Mouse (Mus musculus) lung, adult 2 months (tissue): ENCODE measurements around the gene Tpm1.

ENCODE experiments used
- CTCF ChIP-seq: fragments of 200-500 bp; IDR thresholded peaks from 2 replicates; pipeline ENCODE4 v1.5.1; 2011; ENCODE audit warnings: mild to moderate bottlenecking, low read length, control low read depth; ENCODE audit not compliant: insufficient read depth
- POLR2A ChIP-seq: fragments of 200-500 bp; IDR thresholded peaks from 2 replicates; pipeline ENCODE4 v1.6.1; 2011; ENCODE audit warnings: low read depth, mild to moderate bottlenecking, control low read depth, low read length, borderline replicate concordance; ENCODE audit errors: extremely low read depth

DNA sequence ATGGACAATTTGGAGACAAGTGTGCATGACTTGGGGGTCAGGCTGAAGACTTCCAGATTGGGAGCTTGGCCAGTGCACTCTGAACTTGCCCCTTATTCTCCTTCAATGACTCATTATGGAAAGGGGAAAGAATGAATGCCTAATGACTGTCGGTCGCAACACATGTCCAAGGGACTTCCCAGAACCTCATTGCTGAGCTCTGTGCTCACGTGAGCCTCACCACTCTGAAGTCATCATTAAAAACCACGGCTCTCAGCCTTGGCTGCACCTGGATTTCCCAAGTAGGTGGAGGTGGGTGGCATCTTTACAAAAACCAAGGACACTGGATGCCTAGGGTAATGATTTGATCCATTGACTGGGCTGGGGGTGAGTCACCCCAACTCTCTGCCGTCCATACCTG lies 59.2 kb downstream of the Tpm1 start:
- TF ChIP-seq CTCF (no peak), POLR2A (no peak)
